In genomic region chr4:83284768-83285350, GRCm38 (mm10) we compare ENCODE assay signal across 8 mouse cellular contexts. TPM values are rescaled to one million over a fixed set of nuclear protein-coding genes. Genes with fewer than 3 reads are reported as not detected.
DNase-seq lines count a peak whose midpoint lies in the region; ATAC-seq and TF ChIP-seq lines count a peak whose summit lies in the region.
"Had no signal": no experiment of that assay in that cellular context is flagged by ENCODE, and none has a peak within 500 bp of the region (broad histone marks: within the 10 kb centered on the region; RNA-seq: fewer than 3 reads in every experiment).

No protein-coding gene starts in this region.

- no peaks in the 10 kb centered on the region for H3K9me3 ChIP-seq in forebrain, embryonic 16.5 days (ENCODE audit: control insufficient read depth, low read length)
- H3K9me3 ChIP-seq in intestine, postnatal 0 days (ENCODE audit: control insufficient read depth) = no peaks in the 10 kb centered on the region
- no peaks in the 10 kb centered on the region for H3K9me3 ChIP-seq in liver, embryonic 11.5 days (ENCODE audit: control insufficient read depth, low read length)

- no peaks in the 10 kb centered on the region for H3K27me3 ChIP-seq in forebrain, embryonic 16.5 days (replicated peaks; ENCODE audit: control insufficient read depth, insufficient read depth, low read length)
- no peaks in the 10 kb centered on the region for H3K27me3 ChIP-seq in intestine, postnatal 0 days (replicated peaks; ENCODE audit: control insufficient read depth, insufficient read depth, low read length)
- no peaks in the 10 kb centered on the region for H3K27me3 ChIP-seq in liver, embryonic 11.5 days (replicated peaks; ENCODE audit: control insufficient read depth, insufficient read depth, low read length)

- no peak for TF ChIP-seq CTCF in intestine, postnatal 0 days (IDR thresholded peaks at IDR 0.05; ENCODE audit: low read depth)

- H3K27ac ChIP-seq in forebrain, embryonic 16.5 days (ENCODE audit: low read length) = peak overlapping the region; percentile 64
- H3K27ac ChIP-seq in intestine, postnatal 0 days (ENCODE audit: low read depth, low read length) = no peak overlapping the region
- no peak overlapping the region for H3K27ac ChIP-seq in liver, embryonic 11.5 days (ENCODE audit: low read depth, low read length)
- H3K27ac ChIP-seq: macrophage had no signal

- peak; percentile 73 for ATAC-seq in forebrain, embryonic 16.5 days
- ATAC-seq in intestine, postnatal 0 days = no peak
- peak; percentile 26; the same call in 1 of the 2 replicates for ATAC-seq in liver, embryonic 11.5 days (replicated peaks; ENCODE audit: low FRiP score)

- H3K4me2 ChIP-seq in forebrain, embryonic 16.5 days (ENCODE audit: low read length) = peak overlapping the region; percentile 66
- H3K4me2 ChIP-seq in intestine, postnatal 0 days (replicated peaks; ENCODE audit: low read depth) = peak overlapping the region; percentile 55
- peak overlapping the region; percentile 88 for H3K4me2 ChIP-seq in liver, embryonic 11.5 days

- H3K36me3 ChIP-seq in forebrain, embryonic 16.5 days (ENCODE audit: control insufficient read depth, insufficient read depth) = no peaks in the 10 kb centered on the region
- no peaks in the 10 kb centered on the region for H3K36me3 ChIP-seq in intestine, postnatal 0 days (ENCODE audit: control insufficient read depth, insufficient read depth)
- H3K36me3 ChIP-seq in liver, embryonic 11.5 days (ENCODE audit: control insufficient read depth, insufficient read depth, low read length) = no peaks in the 10 kb centered on the region

- WGBS in forebrain, embryonic 16.5 days = under 1% methylated on average over 12 of the region's 12 CpGs
- WGBS in intestine, postnatal 0 days = 3% methylated on average over 12 of the region's 12 CpGs
- WGBS in liver, embryonic 11.5 days = 4% methylated on average over 12 of the region's 12 CpGs

- H3K9ac ChIP-seq in forebrain, embryonic 16.5 days (replicated peaks; ENCODE audit: low read depth, low read length) = peak overlapping the region; percentile 62
- H3K9ac ChIP-seq in intestine, postnatal 0 days (ENCODE audit: low read depth, low read length) = no peak overlapping the region
- peak overlapping the region; percentile 35 for H3K9ac ChIP-seq in liver, embryonic 11.5 days (ENCODE audit: low read depth, low read length)

- DNase-seq in adrenal gland, postnatal 10 days = peak; percentile 61
- peak; percentile 78 to 82 for DNase-seq in cerebellum, adult 18-20 months
- peak; percentile 46 for DNase-seq in liver, embryonic 11.5 days (ENCODE audit: low spot score)
- peak; percentile 63 for DNase-seq in retina, embryonic 14.5 days (ENCODE audit: low spot score)
- DNase-seq in yolk sac, embryonic 10.5 days (ENCODE audit: low spot score) = no peak

- peak overlapping the region; percentile 48 for H3K4me3 ChIP-seq in forebrain, embryonic 16.5 days (replicated peaks; ENCODE audit: low read length)
- H3K4me3 ChIP-seq in intestine, postnatal 0 days (ENCODE audit: low read depth, low read length) = peak overlapping the region; percentile 16
- peak overlapping the region; percentile 45 for H3K4me3 ChIP-seq in liver, embryonic 11.5 days (ENCODE audit: low read depth, low read length)

- peaks cover 8% of the 10 kb centered on the region; the same call in 1 of the 2 replicates for H3K4me1 ChIP-seq in forebrain, embryonic 16.5 days (replicated peaks; ENCODE audit: control insufficient read depth, insufficient read depth, low read length)
- no peaks in the 10 kb centered on the region for H3K4me1 ChIP-seq in intestine, postnatal 0 days (replicated peaks; ENCODE audit: control insufficient read depth, insufficient read depth, low read length)
- H3K4me1 ChIP-seq in liver, embryonic 11.5 days (replicated peaks; ENCODE audit: control insufficient read depth, insufficient read depth, low read length) = peaks cover 15% of the 10 kb centered on the region

RNA-seq across cellular contexts. Expression of gene Ttc39b, which starts 39.2 kb away (rescaled TPM):
- total RNA-seq in adrenal gland, postnatal 10 days (2021) = 10 to 100 TPM; 16.4 to 17.0 TPM
- polyA plus RNA-seq in forebrain, embryonic 16.5 days (2015; fragmentation: Nextera tagmentation; extraction: Ambion mirVana) = 12.1 and 12.6 TPM in 2 replicates
- polyA plus RNA-seq in intestine, postnatal 0 days (2015; fragmentation: Nextera tagmentation; extraction: Ambion mirVana) = 2.7 and 2.9 TPM in 2 replicates
- polyA plus RNA-seq in liver, embryonic 11.5 days (2014; fragmentation: Nextera tagmentation; extraction: Ambion mirVana) = 5.1 and 5.6 TPM in 2 replicates
